Mouse (Mus musculus) ES-Bruce4 (cell line): ENCODE measurements around the gene Mid1.
"Not testable (repeated sequence)": the region's sequence is repeated elsewhere in the genome, so short reads cannot be mapped to it uniquely, and the experiment has no call there.

ENCODE experiments used
- CTCF ChIP-seq: IDR thresholded peaks from one replicate; pipeline ENCODE4 v1.8.1; 2011; ENCODE audit warnings: low read depth, low read length
- EP300 ChIP-seq: IDR thresholded peaks from 2 replicates; pipeline ENCODE4 v1.6.1; 2011; ENCODE audit warnings: low read depth, low read length; ENCODE audit not compliant: insufficient read depth
- POLR2A ChIP-seq: IDR thresholded peaks from one replicate; pipeline ENCODE4 v1.8.1; 2011; ENCODE audit warnings: low read length; ENCODE audit not compliant: insufficient read depth

DNA sequence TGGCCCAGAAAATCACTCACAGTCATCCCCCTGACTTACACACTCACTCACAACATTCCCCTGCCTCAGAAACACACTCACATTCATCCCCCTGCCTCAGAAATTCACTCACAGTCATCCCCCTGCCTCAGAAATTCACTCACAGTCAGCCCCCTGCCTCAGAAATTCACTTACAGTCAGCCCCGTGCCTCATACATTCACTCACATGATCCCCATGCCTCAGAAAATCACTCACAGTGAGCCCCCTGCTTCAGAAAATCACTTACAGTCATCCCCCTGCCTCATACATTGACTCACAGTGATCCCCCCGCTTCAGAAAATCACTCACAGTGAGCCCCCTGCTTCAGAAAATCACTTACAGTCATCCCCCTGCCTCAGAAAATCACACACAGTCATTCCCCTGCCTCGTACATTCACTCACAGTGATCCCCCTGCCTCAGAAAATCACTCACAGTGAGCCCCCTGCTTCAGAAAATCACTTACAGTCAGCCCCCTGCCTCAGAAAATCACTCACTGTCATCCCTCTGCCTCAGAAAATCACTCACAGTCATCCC lies 321.8 kb downstream of the Mid1 start:
- not testable (repeated sequence) for TF ChIP-seq CTCF, EP300, POLR2A
